ENCODE assay signal across 9 mouse cellular contexts in genomic region chr11:7214761-7215160, GRCm38 (mm10). TPM values are rescaled to one million over a fixed set of nuclear protein-coding genes. Genes with fewer than 3 reads are reported as not detected.
DNase-seq lines count a peak whose midpoint lies in the region; ATAC-seq and TF ChIP-seq lines count a peak whose summit lies in the region.
"Had no signal": no experiment of that assay in that cellular context is flagged by ENCODE, and none has a peak within 500 bp of the region (broad histone marks: within the 10 kb centered on the region; RNA-seq: fewer than 3 reads in every experiment).

No protein-coding gene starts in this region.

- DNase-seq in ES-E14 (ENCODE audit: low read depth, low spot score): peak; percentile 51
- DNase-seq in brain, embryonic 14.5 days (ENCODE audit: low read depth): peak; percentile 89
- DNase-seq in frontal cortex, postnatal 36 days (ENCODE audit: low spot score in 2 of 2): peak; percentile 60 to 77
- peak; percentile 91 for DNase-seq in hindbrain, postnatal 0 days (ENCODE audit: low spot score)
- peak; percentile 71 to 84 for DNase-seq in left cerebral cortex, postnatal 25 days (ENCODE audit: low spot score in 2 of 2)
- no peak for DNase-seq in urinary bladder, adult 2 months (ENCODE audit: low spot score)

- peak overlapping the region; percentile 76 for H3K4me2 ChIP-seq in hindbrain, postnatal 0 days (ENCODE audit: low read depth, low read length)
- H3K4me2 ChIP-seq in midbrain, embryonic 16.5 days (ENCODE audit: low read length): peak overlapping the region; percentile 90

- H3K36me3 ChIP-seq in ES-E14 (ENCODE audit: control insufficient read depth, insufficient read depth, low read length, poor library complexity, severe bottlenecking): no peaks in the 10 kb centered on the region
- H3K36me3 ChIP-seq in hindbrain, postnatal 0 days (ENCODE audit: insufficient read depth, low read length): no peaks in the 10 kb centered on the region
- H3K36me3 ChIP-seq in midbrain, embryonic 16.5 days (ENCODE audit: control insufficient read depth, insufficient read depth, low read length): no peaks in the 10 kb centered on the region

- peak; percentile 84 for TF ChIP-seq CTCF in brain, embryonic 14.5 days (IDR thresholded peaks at IDR 0.05; ENCODE audit: borderline replicate concordance, extremely low read depth, insufficient read depth, insufficient read length)
- TF ChIP-seq CTCF in hindbrain, postnatal 0 days (IDR thresholded peaks at IDR 0.05; ENCODE audit: low read depth): peak; percentile 91

- WGBS in hindbrain, postnatal 0 days: 7% methylated on average over 14 of the region's 14 CpGs
- 7% methylated on average over 14 of the region's 14 CpGs for WGBS in midbrain, embryonic 16.5 days

- peak overlapping the region in 1 of 2 experiments; percentile 56; a peak in 2 of 4 replicates for H3K4me3 ChIP-seq in ES-E14 (ENCODE audit: insufficient read depth in 1 of 2, low read depth in 1 of 2, low read length in 2 of 2, poor library complexity in 1 of 2, severe bottlenecking in 1 of 2)
- H3K4me3 ChIP-seq in hindbrain, postnatal 0 days (ENCODE audit: low read length): peak overlapping the region; percentile 62
- H3K4me3 ChIP-seq in midbrain, embryonic 16.5 days (ENCODE audit: low read depth, low read length): peak overlapping the region; percentile 71
- H3K4me3 ChIP-seq: myocyte had no signal

- no peak overlapping the region for H3K9ac ChIP-seq in ES-E14 (ENCODE audit: insufficient read depth, low read depth, low read length, poor library complexity, severe bottlenecking)
- no peak overlapping the region for H3K9ac ChIP-seq in hindbrain, postnatal 0 days (replicated peaks; ENCODE audit: low read length)
- H3K9ac ChIP-seq in midbrain, embryonic 16.5 days (ENCODE audit: low read depth, low read length): no peak overlapping the region

- no peaks in the 10 kb centered on the region for H3K9me3 ChIP-seq in ES-E14 (ENCODE audit: control insufficient read depth, insufficient read depth, low read depth, low read length)
- no peaks in the 10 kb centered on the region for H3K9me3 ChIP-seq in hindbrain, postnatal 0 days (ENCODE audit: low read length)
- no peaks in the 10 kb centered on the region for H3K9me3 ChIP-seq in midbrain, embryonic 16.5 days (replicated peaks; ENCODE audit: control insufficient read depth, low read length, poor library complexity, severe bottlenecking)

- H3K27ac ChIP-seq in ES-E14 (ENCODE audit: insufficient read depth, low read depth, low read length, poor library complexity, severe bottlenecking): no peak overlapping the region
- H3K27ac ChIP-seq in hindbrain, postnatal 0 days: no peak overlapping the region
- no peak overlapping the region for H3K27ac ChIP-seq in midbrain, embryonic 16.5 days (ENCODE audit: low read length)

- no peak for ATAC-seq in hindbrain, postnatal 0 days
- ATAC-seq in midbrain, embryonic 16.5 days: no peak
- ATAC-seq in erythroid progenitor cell, adult 5-6 weeks (replicated peaks; ENCODE audit: low FRiP score, poor library complexity, severe bottlenecking): no peak

- H3K27me3 ChIP-seq in hindbrain, postnatal 0 days (ENCODE audit: insufficient read depth, low read length): no peaks in the 10 kb centered on the region
- H3K27me3 ChIP-seq in midbrain, embryonic 16.5 days (ENCODE audit: control insufficient read depth, insufficient read depth, low read depth, low read length): peaks cover 9% of the 10 kb centered on the region

- no peak for TF ChIP-seq POLR2A in brain, embryonic 14.5 days (IDR thresholded peaks at IDR 0.05; ENCODE audit: borderline replicate concordance, extremely low read depth, insufficient read depth, insufficient read length, poor library complexity, severe bottlenecking)

- in situ Hi-C loops in ES-E14 (cut with MboI; ENCODE audit: low sequenced_read_pairs in 2 of 2, unreplicated experiment in 2 of 2): loop anchor here (10.0 to 25.0 kb wide), 2 partner anchors 1030 to 1173 kb away; no protein-coding TSS in a partner anchor

- intact Hi-C loops in left cerebral cortex, postnatal 25 days (cut with DNase I): loop anchor here (1.0 to 10.0 kb wide), 6 partner anchors 124 to 1191 kb away; no protein-coding TSS in a partner anchor

- H3K4me1 ChIP-seq in ES-E14 (ENCODE audit: control insufficient read depth in 2 of 2, insufficient read depth in 2 of 2, low read length in 2 of 2, poor library complexity in 1 of 2): no peaks in the 10 kb centered on the region; a peak in 1 of 4 replicates
- 0 out of 2 replicates have a peak, but pooled peaks cover 4% of the 10 kb centered on the region for H3K4me1 ChIP-seq in hindbrain, postnatal 0 days (ENCODE audit: insufficient read depth, low read length)
- peaks cover 21% of the 10 kb centered on the region for H3K4me1 ChIP-seq in midbrain, embryonic 16.5 days (ENCODE audit: control insufficient read depth, insufficient read depth, low read length)

TF ChIP-seq in ES-E14, 5 proteins besides CTCF, POLR2A, EP300 and RAD21:
- TF ChIP-seq MAFK (IDR thresholded peaks at IDR 0.05; ENCODE audit: insufficient read depth, low read depth, low read length) (no peak), CHD2 (IDR thresholded peaks at IDR 0.05; ENCODE audit: low read depth, low read length) (no peak), ZNF384 (IDR thresholded peaks at IDR 0.05; ENCODE audit: low read depth, low read length) (0 out of 2 replicates have a peak, but pooled peaks have one; percentile 8), ZC3H11A (IDR thresholded peaks at IDR 0.05; ENCODE audit: borderline replicate concordance, low read depth, low read length) (peak; percentile 99)

RNA-seq across cellular contexts. Expression of gene Igfbp3, which starts 1.0 kb away (rescaled TPM):
- 53.5 and 55.7 TPM in 2 replicates for total RNA-seq in ES-E14 (2012; rRNA removed)
- 22.6 and 33.6 TPM in 2 replicates for polyA plus RNA-seq in brain, embryonic 14.5 days (2012; rRNA removed)
- total RNA-seq in hindbrain, postnatal 0 days (2014; rRNA removed): 35.7 and 47.2 TPM in 2 replicates
- 24.6 and 25.3 TPM in 2 replicates for polyA plus RNA-seq in hindbrain, postnatal 0 days (2015; fragmentation: Nextera tagmentation; extraction: Ambion mirVana)
- total RNA-seq in left cerebral cortex, postnatal 25 days (2021): 10 to 100 TPM; 11.8 to 14.4 TPM
- polyA plus RNA-seq in midbrain, embryonic 16.5 days (2015; fragmentation: Nextera tagmentation; extraction: Ambion mirVana): 13.7 and 15.6 TPM in 2 replicates
- total RNA-seq in erythroid progenitor cell, adult 5-6 weeks (2015; ENCODE audit: low replicate concordance): 1.1 TPM in 1 of 2 replicates, not detected in the other
- not detected in 2 replicates for total RNA-seq in erythroid progenitor cell, adult 5-6 weeks (2017; ENCODE audit: low replicate concordance)
- 58.3 and 74.0 TPM in 2 replicates for polyA plus RNA-seq in urinary bladder, adult 2 months (2012; rRNA removed)

RNA-seq across cellular contexts. Expression of gene Igfbp1, which starts 17.2 kb away (rescaled TPM):
- total RNA-seq in ES-E14 (2012; rRNA removed): not detected in 2 replicates
- polyA plus RNA-seq in brain, embryonic 14.5 days (2012; rRNA removed): 0.15 and 0.22 TPM in 2 replicates
- not detected in 2 replicates for total RNA-seq in hindbrain, postnatal 0 days (2014; rRNA removed)
- polyA plus RNA-seq in hindbrain, postnatal 0 days (2015; fragmentation: Nextera tagmentation; extraction: Ambion mirVana): 0.19 TPM in 1 of 2 replicates, not detected in the other
- not detected for total RNA-seq in left cerebral cortex, postnatal 25 days (2021)
- 0.11 and 0.27 TPM in 2 replicates for polyA plus RNA-seq in midbrain, embryonic 16.5 days (2015; fragmentation: Nextera tagmentation; extraction: Ambion mirVana)
- not detected in 2 replicates for total RNA-seq in erythroid progenitor cell, adult 5-6 weeks (2015; ENCODE audit: low replicate concordance)
- not detected in 2 replicates for total RNA-seq in erythroid progenitor cell, adult 5-6 weeks (2017; ENCODE audit: low replicate concordance)
- not detected in 2 replicates for polyA plus RNA-seq in urinary bladder, adult 2 months (2012; rRNA removed)
- polyA plus RNA-seq: myocyte had no signal

RNA-seq across cellular contexts. Expression of gene Gm11985, which starts 26.4 kb away (rescaled TPM):
- total RNA-seq in ES-E14 (2012; rRNA removed): not detected in 2 replicates
- not detected in 2 replicates for polyA plus RNA-seq in brain, embryonic 14.5 days (2012; rRNA removed)
- not detected in 2 replicates for total RNA-seq in hindbrain, postnatal 0 days (2014; rRNA removed)
- not detected in 2 replicates for polyA plus RNA-seq in hindbrain, postnatal 0 days (2015; fragmentation: Nextera tagmentation; extraction: Ambion mirVana)
- total RNA-seq in left cerebral cortex, postnatal 25 days (2021): not detected
- not detected in 2 replicates for polyA plus RNA-seq in midbrain, embryonic 16.5 days (2015; fragmentation: Nextera tagmentation; extraction: Ambion mirVana)
- total RNA-seq in erythroid progenitor cell, adult 5-6 weeks (2015; ENCODE audit: low replicate concordance): not detected in 2 replicates
- total RNA-seq in erythroid progenitor cell, adult 5-6 weeks (2017; ENCODE audit: low replicate concordance): not detected in 2 replicates
- polyA plus RNA-seq in urinary bladder, adult 2 months (2012; rRNA removed): not detected in 2 replicates
- polyA plus RNA-seq: myocyte had no signal

Comparison
In these comparisons a context has a peak if more than half of its experiments do, and no peak if none do; other contexts are left out.
1. RNA of gene Igfbp3, which starts 1.0 kb away (total RNA-seq): 53.5 to 55.7 TPM in ES-E14, 35.7 to 47.2 TPM in hindbrain, postnatal 0 days and 11.8 to 14.4 TPM in left cerebral cortex, postnatal 25 days; 1.1 TPM in erythroid progenitor cell, adult 5-6 weeks; every median in the first group is over 4 times any median in the second.